Mouse (Mus musculus): ENCODE measurements around the gene Gpr50. TPM values are rescaled to one million over a fixed set of nuclear protein-coding genes. Genes with fewer than 3 reads are reported as not detected.

Gene Gpr50
- polyA plus RNA-seq, 1 experiment from 2014 or later = 0.78 TPM

DNA sequence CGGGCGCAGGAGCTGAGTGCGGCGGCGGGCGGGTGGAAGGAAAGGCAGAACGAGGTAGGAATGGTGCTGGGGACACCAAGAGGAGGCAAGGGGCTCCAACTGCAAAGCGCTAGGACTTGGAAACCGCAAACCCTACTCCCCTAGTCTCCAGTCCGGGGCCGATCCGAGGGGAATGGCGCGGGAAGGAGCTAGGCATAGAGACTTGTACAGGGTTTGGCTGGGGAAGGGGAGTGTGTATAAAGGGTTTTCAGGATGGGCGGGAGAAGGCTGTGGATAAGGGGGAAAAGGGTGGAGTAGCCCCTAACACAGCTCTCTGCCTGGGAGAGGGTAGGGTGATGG is 1.2 kb downstream of the Gpr50 start:
- Histone ChIP-seq H3K9me3 (peaks cover 7% of the 10 kb centered on the region; the same call in 1 of the 2 replicates), H3K27me3 (peaks cover 85% of the 10 kb centered on the region), H3K4me3 (peak overlapping the region; percentile 49), H3K36me3 (no peaks in the 10 kb centered on the region), H3K9ac (replicated peaks) (peak overlapping the region; percentile 50), H3K4me1 (no peaks in the 10 kb centered on the region), H3K27ac (replicated peaks) (no peak overlapping the region), H3K4me2 (replicated peaks) (peak overlapping the region; percentile 62)
- WGBS = 16% methylated on average over 15 of the region's 15 CpGs
- peak; percentile 41; the same call in 1 of the 2 replicates for ATAC-seq (ENCODE audit: low FRiP score, low read depth)

DNA sequence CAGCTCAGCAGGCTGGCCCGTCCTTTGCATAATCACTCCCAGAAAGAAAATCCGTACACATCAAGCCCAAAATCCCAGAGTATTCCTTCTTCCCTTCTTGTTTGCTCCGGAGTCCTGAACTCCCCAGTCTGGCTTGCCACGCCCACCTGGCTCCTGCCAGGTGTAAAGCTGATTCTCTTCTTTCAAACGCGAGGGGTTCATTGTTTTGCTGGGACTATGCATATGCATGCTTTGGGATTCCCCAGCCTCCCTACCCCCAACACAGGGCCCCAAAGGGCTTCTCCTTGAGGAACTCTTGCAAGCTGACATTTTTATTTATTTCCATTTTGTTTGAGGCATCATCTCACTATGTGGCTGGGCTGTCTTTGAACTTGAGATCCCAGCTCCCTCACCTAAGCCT is 6.8 kb downstream of the Gpr50 start:
- H3K36me3 ChIP-seq = no peaks in the 10 kb centered on the region
- H3K4me1 ChIP-seq = no peaks in the 10 kb centered on the region
- H3K9me3 ChIP-seq = no peaks in the 10 kb centered on the region
- H3K4me2 ChIP-seq (replicated peaks) = no peak overlapping the region
- no peak for ATAC-seq (ENCODE audit: low FRiP score, low read depth)
- H3K9ac ChIP-seq (replicated peaks) = no peak overlapping the region
- no peak overlapping the region for H3K27ac ChIP-seq (replicated peaks)
- no peak overlapping the region for H3K4me3 ChIP-seq
- WGBS = 26% methylated on average over 6 of the region's 6 CpGs
- H3K27me3 ChIP-seq = peaks cover 42% of the 10 kb centered on the region

DNA sequence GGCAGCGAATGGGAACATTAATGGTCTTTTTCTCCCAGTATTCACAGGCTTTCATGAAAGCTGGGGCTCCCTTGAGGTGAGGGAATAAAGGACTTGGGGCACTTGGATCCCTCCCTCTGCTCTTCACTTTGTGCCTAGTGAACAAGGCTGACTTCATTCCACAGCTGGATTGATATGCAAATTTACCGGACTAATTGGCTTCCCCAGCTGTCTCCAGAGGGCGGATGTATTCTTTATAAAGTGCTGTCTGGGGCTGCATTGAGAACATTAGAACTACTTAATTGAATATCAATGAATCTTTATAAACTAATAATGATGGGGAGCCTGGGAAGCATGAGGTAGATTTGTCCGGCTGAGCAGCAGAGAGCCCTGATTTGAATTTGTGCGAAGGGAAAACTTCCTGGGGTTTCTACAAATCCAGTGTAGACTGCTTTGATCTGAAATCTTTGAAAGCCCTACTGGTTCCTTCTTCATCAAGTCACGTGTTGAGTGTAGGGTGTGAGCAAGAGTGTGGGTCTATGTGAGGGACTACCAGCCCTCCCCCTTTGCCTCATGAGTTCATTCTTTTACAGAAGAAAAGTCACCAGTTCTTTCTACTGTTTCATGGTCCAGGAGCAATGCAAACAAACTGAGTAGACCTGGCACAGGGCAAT is 37.5 kb downstream of the Gpr50 start:
- Histone ChIP-seq H3K27me3 (no peaks in the 10 kb centered on the region), H3K4me3 (no peak overlapping the region), H3K4me2 (replicated peaks) (no peak overlapping the region), H3K4me1 (no peaks in the 10 kb centered on the region), H3K9me3 (no peaks in the 10 kb centered on the region), H3K36me3 (no peaks in the 10 kb centered on the region), H3K9ac (replicated peaks) (no peak overlapping the region), H3K27ac (replicated peaks) (no peak overlapping the region)
- WGBS = 26% methylated on average over 6 of the region's 6 CpGs
- ATAC-seq (ENCODE audit: low FRiP score, low read depth) = peak; percentile 90

Other genes starting within 250 kb of the Gpr50 start
- 38.6 and 40.0 TPM in 2 replicates for gene Cd99l2, start 170.8 kb upstream of the Gpr50 start, polyA plus RNA-seq (2016; fragmentation: Nextera tagmentation; extraction: Ambion mirVana)
- gene Hmgb3, start 107.7 kb upstream of the Gpr50 start, polyA plus RNA-seq (2016; fragmentation: Nextera tagmentation; extraction: Ambion mirVana) = 702 and 720 TPM in 2 replicates
- 50.3 TPM in 2 replicates for gene Vma21, start 152.3 kb downstream of the Gpr50 start, polyA plus RNA-seq (2016; fragmentation: Nextera tagmentation; extraction: Ambion mirVana)

All from midbrain, embryonic 12.5 days (tissue).